Mouse (Mus musculus): ENCODE results near the gene Dpysl4.

- no peak for TF ChIP-seq CTCF (IDR thresholded peaks at IDR 0.05; ENCODE audit: low read depth)
- TF ChIP-seq EP300 (IDR thresholded peaks at IDR 0.05; ENCODE audit: low read depth), result no peak
Measured at GRCm38 (mm10) chr7:139126549-139126948, 40.7 kb downstream of the Dpysl4 start.

All from liver, embryonic 14.5 days (tissue).